Mouse (Mus musculus): ENCODE measurements around the gene Naaladl2.
A peak's percentile ranks its signal among the peaks of the same experiment; 100 is the strongest.

Naaladl2 gene

GRCm38 (mm10) chr3:24942170-24942569 lies 201.9 kb downstream of the Naaladl2 start:
- ATAC-seq (ENCODE audit: low TSS enrichment), result no peak

DNA sequence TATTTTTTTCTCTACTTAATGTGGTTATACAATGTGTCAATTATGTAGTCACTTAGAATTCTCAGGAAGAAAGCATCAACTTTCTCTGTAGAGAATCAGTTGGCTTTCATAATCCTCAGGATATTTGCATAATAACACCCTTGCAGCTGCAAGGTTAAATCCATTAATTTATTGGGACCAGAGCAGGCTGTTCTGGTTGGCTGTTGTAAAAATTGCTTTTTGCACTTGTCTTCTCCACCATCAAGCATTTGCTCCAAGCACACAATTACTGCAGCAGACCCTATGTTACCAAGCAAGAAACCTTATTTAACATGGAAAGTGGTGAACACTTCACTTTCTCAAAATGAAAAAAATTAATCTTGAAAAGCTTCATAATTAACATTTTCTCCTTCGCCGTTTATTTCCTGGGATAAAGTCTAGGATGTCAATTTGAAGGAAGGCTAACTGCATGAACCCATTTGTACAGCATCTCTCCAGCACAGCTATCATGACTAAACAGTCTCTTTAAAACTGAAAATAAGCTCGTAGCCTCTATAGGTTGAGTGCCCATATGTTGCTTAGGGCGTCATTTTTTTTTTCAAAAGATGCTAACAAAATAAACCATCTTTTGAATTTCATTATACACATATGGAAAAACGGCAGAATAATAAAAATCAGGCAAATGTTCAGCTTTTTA lies 205.4 kb downstream of the Naaladl2 start:
- ATAC-seq (ENCODE audit: low TSS enrichment), result peak; percentile 90

GRCm38 (mm10) chr3:24921811-24922210 lies 222.2 kb downstream of the Naaladl2 start:
- no peak for ATAC-seq (ENCODE audit: low TSS enrichment)

DNA sequence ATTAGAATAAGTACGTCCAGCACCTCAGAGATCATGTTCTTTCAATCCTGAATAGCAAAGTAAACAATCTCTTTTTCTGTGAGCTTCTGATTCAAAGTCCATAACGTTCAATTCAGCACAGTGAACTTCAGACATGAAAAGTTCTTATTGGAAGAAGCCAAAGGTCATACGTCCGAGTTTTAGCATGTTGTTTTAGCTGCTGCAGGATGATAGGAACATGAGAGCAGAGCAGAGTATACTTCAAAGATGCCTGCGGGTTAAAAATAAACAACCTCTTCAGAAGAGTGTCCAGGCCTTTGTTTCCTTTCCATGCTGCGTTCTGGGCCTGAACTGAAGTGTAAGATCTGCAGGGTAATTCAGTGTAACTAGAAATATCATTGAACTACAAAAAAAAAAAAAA lies 222.7 kb downstream of the Naaladl2 start:
- ATAC-seq (ENCODE audit: low TSS enrichment), result no peak

DNA sequence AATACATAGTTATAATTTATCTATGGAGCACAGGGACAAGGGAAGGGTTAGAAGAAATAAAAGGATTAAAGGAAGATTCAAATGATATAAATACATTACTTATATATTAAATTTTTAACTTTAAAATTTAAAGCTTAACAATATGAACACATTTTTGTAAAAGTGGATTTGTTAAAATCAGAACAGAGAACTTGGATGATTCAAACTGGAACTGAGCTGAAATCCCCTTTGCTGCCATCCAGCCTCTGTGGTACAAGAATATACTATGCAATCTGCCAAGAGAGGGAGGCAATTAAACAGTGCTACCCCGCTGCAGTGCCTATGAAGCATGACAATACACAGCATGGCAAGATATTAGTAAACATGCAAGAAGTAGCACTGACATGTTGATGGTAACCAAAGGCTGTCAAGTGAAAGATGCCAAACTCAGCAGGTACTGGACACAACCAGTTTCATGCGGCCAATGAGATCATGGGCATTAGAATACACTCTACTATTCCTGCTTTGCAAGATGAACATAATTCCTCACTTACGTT lies 238.6 kb downstream of the Naaladl2 start:
- no peak for ATAC-seq (ENCODE audit: low TSS enrichment)

DNA sequence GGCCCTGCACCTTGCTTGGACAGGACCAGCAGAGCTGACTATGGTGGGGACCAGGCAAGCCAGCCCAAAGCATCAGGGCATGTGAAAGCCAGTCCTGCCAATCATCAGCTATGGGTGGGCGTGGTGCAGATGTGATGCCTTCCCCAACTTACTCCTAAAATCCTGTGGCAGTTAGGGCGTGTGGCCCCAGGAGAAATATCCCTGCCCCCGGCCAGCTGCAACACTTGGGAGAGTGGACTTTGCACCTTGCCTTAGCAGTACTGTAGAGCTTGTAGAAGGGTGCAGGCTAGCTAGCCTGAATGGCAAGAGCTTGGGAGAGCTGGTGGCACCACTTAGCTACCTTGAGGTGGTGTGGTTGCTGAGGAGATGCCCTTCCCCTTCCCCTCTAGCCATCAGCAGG lies 255.3 kb downstream of the Naaladl2 start:
- ATAC-seq (ENCODE audit: low TSS enrichment), result no peak

DNA sequence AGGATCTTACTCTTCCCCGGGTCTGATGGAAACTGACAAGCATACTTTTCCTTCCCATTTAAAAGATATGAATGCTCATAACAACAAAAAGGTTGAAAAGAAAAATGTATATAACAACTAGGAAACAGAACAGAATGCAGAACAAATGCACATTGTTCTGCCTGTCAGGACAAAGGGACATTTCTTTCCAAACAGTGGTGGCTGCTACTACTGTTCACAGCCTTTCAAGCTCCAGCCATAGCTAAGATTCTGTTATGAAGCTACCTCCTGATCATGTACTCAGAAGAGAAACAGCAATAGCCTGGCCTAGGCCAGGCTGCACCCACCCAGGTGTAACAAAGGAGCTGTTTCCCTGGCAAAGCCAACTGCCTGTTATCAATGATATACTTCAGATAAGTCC lies 271.8 kb downstream of the Naaladl2 start:
- peak; percentile 72; the same call in 1 of the 2 replicates for ATAC-seq (ENCODE audit: low TSS enrichment)

- ATAC-seq (ENCODE audit: low TSS enrichment), result no peak
These were observed 291.1 kb downstream of the Naaladl2 start for GRCm38 (mm10) chr3:24852936-24853335.

DNA sequence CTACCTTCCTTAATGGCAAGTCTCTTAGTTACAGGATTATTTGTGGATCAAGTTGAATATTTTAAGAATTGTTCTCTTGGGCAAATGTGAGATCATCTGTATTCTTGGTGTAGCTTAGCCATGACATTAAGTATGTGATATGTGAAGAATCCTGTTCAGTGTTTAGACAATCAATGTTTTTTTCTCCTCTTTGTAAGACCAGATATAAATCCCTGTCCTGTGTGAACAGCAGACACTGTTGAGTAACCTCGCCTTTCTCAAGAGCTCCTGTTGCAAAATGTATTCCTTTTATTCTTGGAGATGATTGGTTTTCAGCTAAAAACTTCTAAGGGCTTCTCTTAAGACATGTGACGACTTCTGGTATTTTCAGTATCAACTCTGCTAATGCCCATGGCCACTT lies 347.3 kb downstream of the Naaladl2 start:
- no peak for ATAC-seq (ENCODE audit: low TSS enrichment)

GRCm38 (mm10) chr3:24787451-24788148 lies 356.5 kb downstream of the Naaladl2 start:
- ATAC-seq (ENCODE audit: low TSS enrichment), result peak; percentile 95

- no peak for ATAC-seq (ENCODE audit: low TSS enrichment)
These were observed 360.0 kb downstream of the Naaladl2 start for GRCm38 (mm10) chr3:24784108-24784507.

DNA sequence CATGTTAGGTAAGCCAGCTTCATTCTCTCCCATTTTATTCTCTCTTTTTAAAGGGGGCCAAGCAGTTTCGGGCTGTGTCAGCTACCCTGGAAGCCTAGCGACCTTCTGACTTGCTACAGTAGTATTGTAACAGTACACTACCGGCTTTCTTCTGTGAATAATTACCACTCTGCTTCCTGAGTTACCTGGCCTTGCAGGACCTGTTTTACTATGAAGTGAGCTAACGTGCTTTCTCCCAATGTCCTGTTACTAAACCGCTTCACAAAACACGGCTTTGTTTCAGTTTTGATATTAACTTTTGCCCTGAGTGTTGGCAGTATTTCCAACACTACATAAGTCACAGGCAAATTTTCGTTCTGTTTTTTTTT lies 360.6 kb downstream of the Naaladl2 start:
- no peak for ATAC-seq (ENCODE audit: low TSS enrichment)

- ATAC-seq (ENCODE audit: low TSS enrichment), result no peak
These were observed 361.1 kb downstream of the Naaladl2 start for GRCm38 (mm10) chr3:24782784-24783461.

DNA sequence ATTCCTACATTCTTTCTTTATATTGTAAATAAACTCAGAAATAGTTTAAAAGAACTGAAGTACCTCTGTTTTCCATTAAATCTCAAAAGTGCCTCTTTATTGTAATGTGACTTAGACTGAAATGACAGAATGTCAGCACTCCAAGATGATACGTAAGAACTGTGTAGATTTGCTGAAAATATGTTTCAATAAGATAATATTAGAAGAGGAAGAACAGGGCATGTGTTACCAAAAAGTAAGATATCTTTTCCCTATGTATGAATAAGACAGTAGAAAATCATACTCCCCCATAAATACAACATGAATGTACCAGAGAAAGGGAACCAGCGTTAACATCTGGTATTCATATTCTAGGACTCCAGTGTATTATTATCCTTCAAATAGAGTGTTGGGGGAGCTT lies 362.4 kb downstream of the Naaladl2 start:
- no peak for ATAC-seq (ENCODE audit: low TSS enrichment)

- no peak for ATAC-seq (ENCODE audit: low TSS enrichment)
These were observed 365.6 kb downstream of the Naaladl2 start for GRCm38 (mm10) chr3:24778416-24778815.

- no peak for ATAC-seq (ENCODE audit: low TSS enrichment)
These were observed 395.0 kb downstream of the Naaladl2 start for GRCm38 (mm10) chr3:24749055-24749454.

GRCm38 (mm10) chr3:24747182-24747856 lies 396.7 kb downstream of the Naaladl2 start:
- ATAC-seq (ENCODE audit: low TSS enrichment), result no peak

DNA sequence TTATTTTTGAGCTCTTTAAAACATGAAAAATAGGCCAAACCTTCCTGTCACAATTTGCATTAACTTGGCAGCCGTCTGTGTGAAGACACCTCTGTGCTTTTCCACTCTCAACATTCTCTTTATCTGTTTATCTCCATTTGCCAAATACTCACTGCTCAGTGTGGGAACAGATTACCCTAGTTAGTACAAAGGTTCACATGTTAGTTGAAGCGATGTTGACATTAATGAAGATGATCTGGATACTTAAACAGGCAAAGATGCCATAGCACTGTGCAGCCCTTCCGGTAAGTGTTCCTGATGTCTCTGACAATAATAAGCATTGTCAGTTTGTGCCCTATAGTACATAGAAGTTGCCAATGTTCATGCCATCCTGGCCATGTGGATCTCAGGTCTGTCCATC lies 400.1 kb downstream of the Naaladl2 start:
- ATAC-seq (ENCODE audit: low TSS enrichment), result no peak

DNA sequence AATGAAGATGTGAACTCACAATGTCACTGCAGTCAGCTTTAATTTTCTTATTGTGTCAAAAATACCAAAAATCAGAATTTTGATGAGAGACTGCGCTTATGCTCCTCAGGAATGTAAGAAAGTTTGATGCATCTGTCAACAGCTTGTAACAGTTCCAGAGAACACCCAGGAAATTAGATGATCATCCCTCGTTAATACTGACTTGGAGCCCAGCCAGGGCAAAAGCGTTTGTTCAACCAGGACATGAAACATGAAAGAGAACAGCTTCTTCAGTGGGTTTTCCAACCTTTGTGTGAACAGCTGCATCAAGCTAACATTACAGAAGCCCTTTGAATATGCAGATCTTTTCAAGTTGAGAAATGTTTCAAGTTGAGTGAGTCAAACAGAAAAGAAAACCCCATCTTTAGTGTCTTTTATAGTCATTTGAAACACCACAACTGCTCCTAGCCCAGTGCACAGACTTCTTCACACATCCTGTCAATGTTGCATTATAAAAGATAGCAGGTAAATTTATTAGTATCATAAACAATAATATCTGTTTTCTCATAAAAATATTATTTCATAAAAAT lies 424.8 kb downstream of the Naaladl2 start:
- ATAC-seq (ENCODE audit: low TSS enrichment), result no peak

DNA sequence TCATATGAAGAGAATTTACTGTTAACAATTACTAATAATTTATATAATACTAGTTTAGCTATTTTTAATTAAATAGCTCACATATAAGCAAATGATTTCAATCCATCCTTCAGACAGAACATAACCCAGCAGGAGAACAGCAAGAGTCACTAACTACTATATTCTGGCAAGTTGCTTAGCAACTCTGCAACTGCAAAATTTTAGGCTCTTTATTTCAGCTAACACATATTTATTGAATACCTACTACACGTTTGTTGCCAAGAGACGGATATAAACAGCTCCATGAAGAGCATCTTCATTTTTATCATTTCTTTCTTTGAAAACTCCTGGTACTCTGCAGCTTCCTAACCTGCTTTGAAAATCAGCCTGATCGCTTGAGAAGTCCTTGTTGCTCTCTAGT lies 429.3 kb downstream of the Naaladl2 start:
- ATAC-seq (ENCODE audit: low TSS enrichment), result peak; percentile 44; the same call in 1 of the 2 replicates

GRCm38 (mm10) chr3:24705778-24706423 lies 438.2 kb downstream of the Naaladl2 start:
- ATAC-seq (ENCODE audit: low TSS enrichment), result no peak
